Mouse (Mus musculus) gonadal fat pad, adult 2 months (tissue): ENCODE results near the gene Olfr898. TPM values are rescaled to one million over a fixed set of nuclear protein-coding genes. Genes with fewer than 3 reads are reported as not detected.

ENCODE experiments used
- DNase-seq: peaks from one replicate; pipeline ENCODE4 v3.0.0-alpha.2; 2012; ENCODE audit warnings: low read depth
- polyA plus RNA-seq: library from polyadenylated mRNA; depleted of rRNA; stranded (reverse); fragments of >200 nt; gene quantifications from 2 replicates; pipeline ENCODE4 v1.2.3, GENCODE M21; 2012; rRNA removed

Gene Olfr898
- polyA plus RNA-seq: not detected in 2 replicates

- no peak for DNase-seq
Observed at GRCm38 (mm10) chr9:38348111-38348510, at the start of gene Olfr898. Gene Olfr898, plus strand, starts transcription at chr9:38348411.

DNA sequence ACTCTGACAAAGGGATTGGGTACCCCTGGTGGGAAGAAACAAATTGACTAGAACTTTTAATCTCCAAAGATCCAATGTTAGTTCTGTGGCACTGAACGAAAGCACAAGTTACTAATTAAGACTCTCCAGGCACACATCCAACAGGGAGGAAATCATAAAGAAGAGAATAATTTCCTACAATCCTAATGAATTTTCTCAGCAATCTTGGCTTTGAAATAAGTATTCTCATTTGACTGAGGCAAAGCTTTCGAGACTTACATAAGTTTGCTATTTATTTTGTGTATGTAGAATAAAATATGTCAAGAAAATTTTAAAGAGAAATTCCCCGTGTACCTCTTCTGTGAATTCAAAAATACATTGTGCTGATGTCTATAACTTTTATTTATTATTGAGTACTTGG is 19.5 kb upstream of the Olfr898 start, which contains the start of gene Olfr25:
TSS of gene Olfr25 (plus strand) at position 301 of the 400 bp plus-strand sequence.
- DNase-seq: no peak

- DNase-seq: no peak
Observed at GRCm38 (mm10) chr9:38366596-38366995, 18.4 kb downstream of the Olfr898 start, which contains the start of gene Olfr250. Gene Olfr250, plus strand, starts transcription at chr9:38366896.

DNA sequence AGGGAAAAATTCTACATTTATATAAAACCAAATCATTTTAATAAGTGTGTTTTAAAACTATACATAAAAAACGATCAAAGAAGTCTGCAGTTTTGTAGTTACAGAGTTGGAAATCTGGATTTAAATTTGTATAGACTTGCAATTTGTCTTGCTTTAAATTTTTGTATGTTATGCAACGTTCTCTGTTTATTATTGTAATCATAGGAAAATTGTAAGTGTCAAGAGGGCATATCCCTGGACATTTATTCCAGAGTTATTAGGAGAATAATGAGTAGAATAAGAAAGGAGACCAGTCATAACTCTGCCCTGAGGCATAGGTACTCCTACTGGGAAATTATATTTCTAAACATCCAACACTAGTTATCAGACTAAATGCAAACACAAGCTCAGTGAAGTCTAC is 28.6 kb downstream of the Olfr898 start, which contains the start of gene Olfr251:
TSS of gene Olfr251 (plus strand) at position 301 of the 400 bp plus-strand sequence.
- no peak for DNase-seq

DNA sequence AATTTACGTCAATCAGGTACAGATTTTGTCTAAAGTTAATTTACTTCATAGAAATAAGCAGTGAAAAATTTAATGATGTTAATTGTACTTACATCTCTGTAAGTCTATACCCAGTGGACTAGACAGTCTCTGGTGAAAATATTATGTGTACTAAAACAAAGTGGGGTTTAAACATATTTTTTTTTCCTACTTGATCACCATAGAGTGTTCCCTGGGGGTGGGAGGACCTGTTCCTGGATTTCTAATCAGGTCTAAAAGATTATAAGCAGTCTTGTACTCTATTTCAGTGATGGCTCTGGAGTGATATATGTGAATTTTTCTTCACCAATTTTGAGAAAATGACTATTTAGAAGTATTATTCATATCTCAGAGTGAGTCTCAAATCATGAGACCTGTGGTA is 53.2 kb downstream of the Olfr898 start, which contains the start of gene Olfr147:
TSS of gene Olfr147 (plus strand) at position 301 of the 400 bp plus-strand sequence.
- no peak for DNase-seq

Other genes with a start within 250 kb of the Olfr898 start
- not detected in 2 replicates for gene Olfr888, start 240.3 kb upstream of the Olfr898 start, polyA plus RNA-seq
- gene Olfr889, start 233.2 kb upstream of the Olfr898 start, polyA plus RNA-seq: not detected in 2 replicates
- not detected in 2 replicates for gene Olfr890, start 205.9 kb upstream of the Olfr898 start, polyA plus RNA-seq
- gene Olfr891, start 167.6 kb upstream of the Olfr898 start, polyA plus RNA-seq: not detected in 2 replicates
- not detected in 2 replicates for gene Olfr893, start 140.0 kb upstream of the Olfr898 start, polyA plus RNA-seq
- gene Olfr894, start 130.4 kb upstream of the Olfr898 start, polyA plus RNA-seq: not detected in 2 replicates
- not detected in 2 replicates for gene Olfr143, start 95.6 kb upstream of the Olfr898 start, polyA plus RNA-seq
- gene Olfr895, start 80.6 kb upstream of the Olfr898 start, polyA plus RNA-seq: not detected in 2 replicates
- gene Olfr896-ps1, start 57.3 kb upstream of the Olfr898 start, polyA plus RNA-seq: not detected in 2 replicates
- gene Olfr25, start 19.4 kb upstream of the Olfr898 start, polyA plus RNA-seq: not detected in 2 replicates
- gene Olfr250, start 18.5 kb downstream of the Olfr898 start, polyA plus RNA-seq: not detected in 2 replicates
- not detected in 2 replicates for gene Olfr251, start 28.7 kb downstream of the Olfr898 start, polyA plus RNA-seq
- not detected in 2 replicates for gene Olfr147, start 53.3 kb downstream of the Olfr898 start, polyA plus RNA-seq
- not detected in 2 replicates for gene Olfr901, start 81.0 kb downstream of the Olfr898 start, polyA plus RNA-seq
- not detected in 2 replicates for gene Olfr902, start 99.2 kb downstream of the Olfr898 start, polyA plus RNA-seq
- not detected in 2 replicates for gene Olfr904, start 114.7 kb downstream of the Olfr898 start, polyA plus RNA-seq
- gene Olfr905, start 122.7 kb downstream of the Olfr898 start, polyA plus RNA-seq: not detected in 2 replicates
- gene Olfr906, start 138.7 kb downstream of the Olfr898 start, polyA plus RNA-seq: not detected in 2 replicates
- not detected in 2 replicates for gene Olfr907, start 147.4 kb downstream of the Olfr898 start, polyA plus RNA-seq
- gene Olfr911-ps1, start 173.2 kb downstream of the Olfr898 start, polyA plus RNA-seq: not detected in 2 replicates
- not detected in 2 replicates for gene Olfr910, start 189.4 kb downstream of the Olfr898 start, polyA plus RNA-seq
- not detected in 2 replicates for gene Olfr912, start 231.8 kb downstream of the Olfr898 start, polyA plus RNA-seq
- not detected in 2 replicates for gene Olfr913, start 244.3 kb downstream of the Olfr898 start, polyA plus RNA-seq